Mouse (Mus musculus) cerebellum, postnatal 25 days (tissue): Measurements from ENCODE around the gene Ldb1.
A peak's percentile ranks its signal among the peaks of the same experiment; 100 is the strongest.

Experiments used
- DNase-seq, 2 experiments: peaks; one replicate each; pipeline ENCODE4 v3.0.0; 2021; ENCODE audit warnings: mixed read lengths in 2 of 2

Gene Ldb1

GRCm38 (mm10) chr19:46044993-46045695, at the start of gene Ldb1:
TSS of gene Ldb1 (minus strand) at chr19:46045214.
- DNase-seq = peak; percentile 92 to 93

GRCm38 (mm10) chr19:46094144-46094543, 49.1 kb upstream of the Ldb1 start:
- no peak for DNase-seq

- no peak for DNase-seq
These were observed 46.6 kb upstream of the Ldb1 start for GRCm38 (mm10) chr19:46091641-46092040.

GRCm38 (mm10) chr19:46087871-46088270, 42.9 kb upstream of the Ldb1 start:
- peak; percentile 51 to 55 for DNase-seq

GRCm38 (mm10) chr19:46086337-46086736, 41.3 kb upstream of the Ldb1 start:
- DNase-seq = peak; percentile 49 to 69

GRCm38 (mm10) chr19:46085185-46085584, 40.2 kb upstream of the Ldb1 start:
- no peak for DNase-seq

- DNase-seq = no peak
These were observed 33.5 kb upstream of the Ldb1 start for GRCm38 (mm10) chr19:46078535-46078934.

GRCm38 (mm10) chr19:46075616-46076607, 30.9 kb upstream of the Ldb1 start, which contains the start of gene Nolc1:
TSS of gene Nolc1 (plus strand) at chr19:46075863.
- DNase-seq = peak; percentile 99 to 100

GRCm38 (mm10) chr19:46074266-46074665, 29.3 kb upstream of the Ldb1 start:
- no peak for DNase-seq

GRCm38 (mm10) chr19:46073285-46073684, 28.3 kb upstream of the Ldb1 start:
- DNase-seq = no peak

GRCm38 (mm10) chr19:46068054-46068453, 23.0 kb upstream of the Ldb1 start:
- DNase-seq = no peak

GRCm38 (mm10) chr19:46060845-46061244, 15.8 kb upstream of the Ldb1 start:
- no peak for DNase-seq

- no peak for DNase-seq
These were observed 13.5 kb upstream of the Ldb1 start for GRCm38 (mm10) chr19:46058466-46058865.

GRCm38 (mm10) chr19:46056947-46057607, 12.1 kb upstream of the Ldb1 start:
- DNase-seq = peak; percentile 66 to 82

- DNase-seq = peak; percentile 90 to 93
These were observed 11.5 kb upstream of the Ldb1 start for GRCm38 (mm10) chr19:46056388-46056946.

- DNase-seq = peak in 1 of 2 experiments; percentile 65
These were observed 10.9 kb upstream of the Ldb1 start for GRCm38 (mm10) chr19:46055752-46056387.

GRCm38 (mm10) chr19:46050462-46050861, 5.4 kb upstream of the Ldb1 start:
- DNase-seq = no peak

- no peak for DNase-seq
These were observed 4.1 kb upstream of the Ldb1 start for GRCm38 (mm10) chr19:46049129-46049528.

- DNase-seq = no peak
These were observed 2.4 kb upstream of the Ldb1 start for GRCm38 (mm10) chr19:46047426-46047825.

GRCm38 (mm10) chr19:46046621-46047025, 1.6 kb upstream of the Ldb1 start:
- DNase-seq = peak in 1 of 2 experiments; percentile 11

GRCm38 (mm10) chr19:46045696-46046311, 790 bp upstream of the Ldb1 start:
- DNase-seq = peak; percentile 55 to 63
